Mouse (Mus musculus) regulatory T cell (primary cell): Measurements from ENCODE around the gene Usf3.

Experiments
- in situ Hi-C: fragments of 300-600 bp; cut with MboI, MseI; formaldehyde crosslinking; loops from one replicate; pipeline ENCODE4 v1.15.1; 2025; ENCODE audit warnings: high pct_unique_total_duplicates

Usf3 gene

GRCm38 (mm10) chr16:44173155-44173941 lies at the start of gene Usf3:
Gene Usf3, plus strand, starts transcription at chr16:44173246.
- in situ Hi-C loops = no loop called here

- in situ Hi-C loops = no loop called here
Observed at GRCm38 (mm10) chr16:44123786-44124185, 49.3 kb upstream of the Usf3 start.

- in situ Hi-C loops = no loop called here
Observed at GRCm38 (mm10) chr16:44124713-44125112, 48.3 kb upstream of the Usf3 start.

GRCm38 (mm10) chr16:44125436-44125835 lies 47.6 kb upstream of the Usf3 start:
- in situ Hi-C loops = no loop called here

GRCm38 (mm10) chr16:44126437-44126836 lies 46.6 kb upstream of the Usf3 start:
- in situ Hi-C loops = no loop called here

GRCm38 (mm10) chr16:44132300-44132699 lies 40.7 kb upstream of the Usf3 start:
- in situ Hi-C loops = no loop called here

- in situ Hi-C loops = no loop called here
Observed at GRCm38 (mm10) chr16:44133187-44133586, 39.9 kb upstream of the Usf3 start.

GRCm38 (mm10) chr16:44136511-44137021 lies 36.5 kb upstream of the Usf3 start:
- in situ Hi-C loops = no loop called here

GRCm38 (mm10) chr16:44138377-44138978 lies 34.6 kb upstream of the Usf3 start:
- in situ Hi-C loops = no loop called here

- in situ Hi-C loops = no loop called here
Observed at GRCm38 (mm10) chr16:44138979-44139535, 34.0 kb upstream of the Usf3 start.

GRCm38 (mm10) chr16:44139536-44140185 lies 33.4 kb upstream of the Usf3 start, which contains the start of the genes Atp6v1a and Naa50:
Gene Atp6v1a, minus strand, starts transcription at chr16:44139705.
Gene Naa50, plus strand, starts transcription at chr16:44139830.
- in situ Hi-C loops = no loop called here

- in situ Hi-C loops = no loop called here
Observed at GRCm38 (mm10) chr16:44140186-44140787, 32.8 kb upstream of the Usf3 start.

- in situ Hi-C loops = no loop called here
Observed at GRCm38 (mm10) chr16:44141483-44141882, 31.6 kb upstream of the Usf3 start.

- in situ Hi-C loops = no loop called here
Observed at GRCm38 (mm10) chr16:44149002-44149767, 23.9 kb upstream of the Usf3 start.

- in situ Hi-C loops = no loop called here
Observed at GRCm38 (mm10) chr16:44154497-44155057, 18.5 kb upstream of the Usf3 start.

- in situ Hi-C loops = no loop called here
Observed at GRCm38 (mm10) chr16:44159325-44159724, 13.7 kb upstream of the Usf3 start.

- in situ Hi-C loops = no loop called here
Observed at GRCm38 (mm10) chr16:44163831-44164230, 9.2 kb upstream of the Usf3 start.

GRCm38 (mm10) chr16:44165182-44165581 lies 7.9 kb upstream of the Usf3 start:
- in situ Hi-C loops = no loop called here

GRCm38 (mm10) chr16:44168990-44169389 lies 4.1 kb upstream of the Usf3 start:
- in situ Hi-C loops = no loop called here
